Mouse (Mus musculus): ENCODE measurements around the gene Bdp1. TPM values are rescaled to one million over a fixed set of nuclear protein-coding genes. Genes with fewer than 3 reads are reported as not detected.

Gene Bdp1
- total RNA-seq, 4 experiments from 2014 or later = 20.8 to 30.5 (median 24.6) TPM

DNA sequence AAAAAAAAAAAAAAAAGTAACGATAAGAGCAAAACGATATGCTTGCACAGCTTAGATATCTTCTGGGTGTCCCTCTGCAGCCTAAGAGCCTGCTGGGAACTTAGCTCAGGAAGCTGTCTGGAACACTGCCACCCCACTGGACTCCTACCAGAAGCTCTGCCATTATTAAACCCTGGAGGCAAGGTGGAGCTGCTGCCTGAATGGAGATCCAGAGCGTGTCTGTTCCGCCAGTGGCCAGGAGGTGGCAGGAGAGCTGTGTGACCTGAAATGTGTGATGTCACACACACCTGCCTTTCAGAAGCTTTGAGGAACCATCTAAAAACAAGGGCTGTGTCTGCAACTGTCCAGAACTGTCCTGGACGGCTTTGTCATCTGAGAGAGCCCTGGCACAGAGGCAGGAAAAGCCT lies 102.1 kb downstream of the Bdp1 start:
- peak; percentile 91 for DNase-seq (ENCODE audit: low spot score)

DNA sequence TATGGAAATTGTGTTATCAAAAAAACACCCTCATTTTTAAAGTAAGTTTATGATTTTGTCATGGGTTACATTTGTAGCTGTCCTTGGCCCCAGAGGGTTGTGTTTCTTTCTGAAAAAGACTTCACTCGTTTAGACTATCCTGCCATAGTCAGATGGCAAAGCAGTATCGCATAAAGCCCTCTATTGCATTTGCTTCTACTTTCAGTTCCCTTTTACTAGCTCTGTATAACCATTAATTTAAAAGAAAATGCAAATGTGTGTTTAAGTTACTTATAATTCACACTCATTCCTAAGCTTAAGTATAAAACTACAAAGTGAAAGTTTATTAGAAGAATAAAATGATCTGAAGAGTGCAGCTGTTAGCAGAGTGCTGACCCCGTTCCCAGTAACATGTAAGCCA lies 104.8 kb downstream of the Bdp1 start:
- no peak for DNase-seq (ENCODE audit: low spot score)

DNA sequence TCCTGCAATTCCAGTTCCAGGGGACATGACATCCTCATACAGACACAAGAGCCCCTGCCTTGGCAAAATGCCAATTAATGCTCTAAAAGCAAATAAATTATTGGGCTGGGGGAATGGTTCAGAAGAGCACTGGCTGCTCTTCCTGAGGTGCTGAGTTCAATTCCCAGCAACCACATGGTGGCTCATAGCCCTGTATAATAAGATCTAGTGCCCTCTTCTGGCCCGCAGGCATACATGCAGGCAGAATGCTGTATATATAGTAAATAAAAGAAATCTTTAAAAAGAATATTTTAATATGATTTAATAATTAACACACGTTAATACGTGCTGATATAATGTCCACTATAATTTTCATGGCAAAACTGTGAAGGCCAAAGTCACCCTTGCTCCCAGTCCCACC lies 105.8 kb downstream of the Bdp1 start:
- DNase-seq (ENCODE audit: low spot score) = no peak

DNA sequence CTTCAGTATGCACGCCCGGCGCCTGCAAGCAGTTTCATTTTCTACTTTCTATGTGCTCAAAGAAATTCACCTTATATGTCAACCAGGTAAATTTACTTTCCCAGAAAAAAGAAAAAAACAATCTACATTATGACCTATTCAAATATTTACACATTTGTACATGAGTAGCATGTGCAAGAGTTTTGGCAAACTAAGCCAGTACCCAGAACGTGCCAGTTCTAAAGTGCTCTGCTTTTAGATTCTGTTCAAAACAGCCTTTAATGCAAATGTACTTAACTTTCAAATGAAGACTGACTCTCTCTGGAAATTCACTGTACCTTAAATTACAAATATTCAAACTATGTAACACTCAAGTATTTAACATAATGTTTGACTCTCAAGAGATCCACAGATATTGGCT lies 114.3 kb downstream of the Bdp1 start:
- no peak for DNase-seq (ENCODE audit: low spot score)

DNA sequence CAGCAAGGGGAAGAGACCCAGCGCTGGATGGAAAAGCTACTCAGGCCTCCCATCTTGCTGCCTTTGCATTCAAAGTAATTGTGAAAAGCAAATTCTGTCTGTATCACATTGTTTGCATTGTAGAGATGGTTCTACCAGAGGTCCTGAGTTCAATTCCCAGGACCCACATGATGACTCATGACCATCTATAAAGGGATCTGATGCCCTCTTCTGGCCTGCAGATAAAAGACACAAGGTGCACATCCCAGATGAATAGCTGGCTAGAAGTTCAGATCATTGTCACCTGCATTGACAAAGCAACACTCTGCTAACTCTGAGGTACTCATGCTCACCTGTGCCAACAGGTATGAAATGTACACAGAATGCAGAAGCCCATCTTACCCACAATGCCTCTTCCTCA lies 120.5 kb downstream of the Bdp1 start:
- DNase-seq (ENCODE audit: low spot score) = no peak

DNA sequence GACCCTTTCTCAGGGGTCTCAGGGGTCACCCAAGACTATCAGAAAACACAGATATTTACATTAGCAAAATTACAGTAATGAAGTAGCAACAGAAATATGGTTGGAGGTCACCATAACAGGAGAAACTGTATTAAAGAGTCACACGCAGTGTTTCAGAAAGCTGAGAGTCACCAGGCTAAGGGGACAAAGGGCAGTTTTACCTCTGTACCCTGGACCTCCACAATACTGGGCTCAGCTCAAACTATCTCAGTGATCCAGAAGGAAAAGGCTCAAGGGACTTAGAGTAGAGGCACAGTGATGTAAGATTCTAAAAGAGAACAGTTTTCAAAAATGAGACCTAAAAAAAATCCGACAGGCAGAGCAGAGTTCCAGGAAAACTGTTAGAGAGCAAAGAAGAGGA lies 124.5 kb downstream of the Bdp1 start:
- DNase-seq (ENCODE audit: low spot score) = no peak

DNA sequence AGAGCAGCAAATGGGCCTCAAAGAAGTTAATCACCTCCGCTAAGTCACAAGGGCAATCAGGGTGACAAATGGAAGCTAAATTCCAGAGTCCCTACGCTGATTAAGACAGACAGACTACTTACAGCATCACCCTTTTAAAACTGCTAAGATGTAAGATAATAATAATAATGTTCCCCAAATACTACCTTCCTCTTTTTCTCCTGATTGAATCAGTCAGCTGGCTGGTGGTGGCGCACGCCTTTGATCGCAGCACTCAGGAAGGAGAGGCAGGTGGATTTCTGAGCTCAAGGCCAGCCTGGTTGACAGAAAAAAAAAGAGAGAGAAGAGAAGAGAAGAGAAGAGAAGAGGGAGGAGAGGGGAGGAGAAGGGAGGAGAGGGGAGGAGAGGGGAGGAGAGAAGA lies 133.8 kb downstream of the Bdp1 start:
- DNase-seq (ENCODE audit: low spot score) = no peak

Other genes starting within 250 kb of the Bdp1 start
- gene Cartpt, start 203.0 kb downstream of the Bdp1 start, total RNA-seq (2022) = not detected
- 10 to 100 TPM; 93.3 to 98.8 (median 97.6) TPM for gene Mccc2, start 88.4 kb downstream of the Bdp1 start, total RNA-seq (2022)
- 1 to 10 TPM; 2.9 to 6.8 (median 5.4) TPM for gene Serf1, start 3.9 kb upstream of the Bdp1 start, total RNA-seq (2022)
- 10 to 100 TPM; 15.4 to 18.0 (median 16.9) TPM for gene Smn1, start 20.8 kb upstream of the Bdp1 start, total RNA-seq (2022)
- 1 to 10 TPM in 1 of 4 experiments, under 1 TPM in 3; 0.50 to 1.1 (median 0.63) TPM for gene Naip2, start 98.0 kb upstream of the Bdp1 start, total RNA-seq (2022)
- gene Naip5, start 142.3 kb upstream of the Bdp1 start, total RNA-seq (2022) = under 1 TPM; 0.19 to 0.78 (median 0.36) TPM
- under 1 TPM; 0.08 to 0.52 (median 0.16) TPM for gene Naip6, start 213.6 kb upstream of the Bdp1 start, total RNA-seq (2022)